Mouse (Mus musculus) midbrain, postnatal 0 days (tissue): ENCODE results near the gene Abl2. TPM values are rescaled to one million over a fixed set of nuclear protein-coding genes. Genes with fewer than 3 reads are reported as not detected.

ENCODE experiments used
- ATAC-seq: fragments of 200-750 bp; cut with Nextera tagmentation; 2 replicates; pipeline ENCODE4 v1.8.0; 2017; ENCODE audit warnings: moderate number of reproducible peaks, mild to moderate bottlenecking, moderate TSS enrichment, moderate library complexity; ENCODE audit not compliant: low FRiP score
- DNase-seq: peaks from one replicate; pipeline ENCODE4 v3.0.0-alpha.2; 2015; ENCODE audit warnings: low spot score
- H3K27ac ChIP-seq: fragments of 300-500 bp; sonication (generic); 2 replicates; pipeline ENCODE4 v1.5.1; 2014; ENCODE audit warnings: low read depth, mild to moderate bottlenecking, low read length, mixed read lengths
- H3K27me3 ChIP-seq: fragments of 300-500 bp; sonication (generic); 2 replicates; pipeline ENCODE4 v1.6.1; 2014; ENCODE audit warnings: low read length, control low read depth, mixed read lengths; ENCODE audit not compliant: insufficient read depth
- H3K36me3 ChIP-seq: fragments of 300-500 bp; sonication (generic); 2 replicates; pipeline ENCODE4 v1.6.1; 2014; ENCODE audit warnings: low read length, control low read depth, mixed read lengths; ENCODE audit not compliant: insufficient read depth
- H3K4me1 ChIP-seq: fragments of 300-500 bp; sonication (generic); 2 replicates; pipeline ENCODE4 v1.6.1; 2014; ENCODE audit warnings: mild to moderate bottlenecking, control low read depth, antibody characterized with exemption, low read length, mixed read lengths; ENCODE audit not compliant: insufficient read depth
- H3K4me2 ChIP-seq: fragments of 300-500 bp; sonication (generic); 2 replicates; pipeline ENCODE4 v1.6.1; 2014; ENCODE audit warnings: low read depth, mild to moderate bottlenecking, low read length, mixed read lengths; ENCODE audit not compliant: poor library complexity, severe bottlenecking
- H3K4me3 ChIP-seq: fragments of 300-500 bp; sonication (generic); 2 replicates; pipeline ENCODE4 v1.5.1; 2014; ENCODE audit warnings: low read depth, mild to moderate bottlenecking, low read length, moderate library complexity
- H3K9ac ChIP-seq: fragments of 300-500 bp; sonication (generic); replicated peaks from 2 replicates; pipeline ENCODE4 v1.6.1; 2014; ENCODE audit warnings: mild to moderate bottlenecking, low read length, moderate library complexity, mixed read lengths; ENCODE audit not compliant: poor library complexity, severe bottlenecking
- H3K9me3 ChIP-seq: fragments of 300-500 bp; sonication (generic); 2 replicates; pipeline ENCODE4 v1.6.1; 2016; ENCODE audit warnings: low read length, control low read depth
- CTCF ChIP-seq: IDR thresholded peaks from 2 replicates; pipeline ENCODE4 v1.5.1; 2016; ENCODE audit warnings: antibody characterized with exemption, mild to moderate bottlenecking
- WGBS: fragments of 180-500 bp; shearing (Covaris S2); extraction: QIAGEN DNeasy Blood & Tissue Kit; methylation state at CpG from one replicate; pipeline ENCODE4 v1.1.7; 2014; 5-methylcytosine and 5-hydroxymethylcytosine counted together
- polyA plus RNA-seq: library from polyadenylated mRNA; unstranded; fragments of >200 nt; fragmentation: Nextera tagmentation; extraction: Ambion mirVana; gene quantifications from 2 replicates; pipeline ENCODE4 v1.2.1, GENCODE M21; 2015
- total RNA-seq: library from RNA; depleted of rRNA; stranded (reverse); fragments of >200 nt; gene quantifications from 2 replicates; pipeline ENCODE4 v1.2.3, GENCODE M21; 2014

Abl2 gene
- total and polyA plus RNA-seq, 2 experiments from 2014 or later, result 4.7 to 25.9 TPM

DNA sequence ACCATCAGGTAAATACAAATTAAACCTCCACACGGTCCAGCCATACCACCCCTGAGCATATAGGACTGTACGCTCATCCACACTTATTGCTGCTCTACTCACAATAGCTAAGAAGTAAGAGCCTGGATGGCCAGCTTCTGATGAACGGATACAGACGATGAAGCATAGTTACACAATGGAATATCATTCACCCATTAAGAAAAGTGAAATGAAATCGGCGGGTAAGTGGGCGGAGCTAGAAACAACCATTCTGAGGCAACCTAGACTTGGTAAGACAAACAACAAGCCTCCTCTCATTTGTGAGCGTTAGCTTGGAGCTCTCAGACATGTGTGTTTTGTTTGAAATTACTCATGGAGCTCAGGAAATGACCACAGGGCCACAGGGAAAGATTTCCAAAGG lies 107.2 kb downstream of the Abl2 start:
- no peaks in the 10 kb centered on the region for H3K27me3 ChIP-seq
- no peak overlapping the region for H3K27ac ChIP-seq
- no peak for ATAC-seq
- H3K9me3 ChIP-seq, result no peaks in the 10 kb centered on the region
- no peak overlapping the region for H3K4me2 ChIP-seq
- H3K9ac ChIP-seq, result no peak overlapping the region
- TF ChIP-seq CTCF, result no peak
- 0 out of 2 replicates have a peak, but pooled peaks cover 3% of the 10 kb centered on the region for H3K4me1 ChIP-seq
- 91% methylated on average over 8 of the region's 8 CpGs for WGBS
- DNase-seq, result no peak
- H3K36me3 ChIP-seq, result no peaks in the 10 kb centered on the region
- no peak overlapping the region for H3K4me3 ChIP-seq

DNA sequence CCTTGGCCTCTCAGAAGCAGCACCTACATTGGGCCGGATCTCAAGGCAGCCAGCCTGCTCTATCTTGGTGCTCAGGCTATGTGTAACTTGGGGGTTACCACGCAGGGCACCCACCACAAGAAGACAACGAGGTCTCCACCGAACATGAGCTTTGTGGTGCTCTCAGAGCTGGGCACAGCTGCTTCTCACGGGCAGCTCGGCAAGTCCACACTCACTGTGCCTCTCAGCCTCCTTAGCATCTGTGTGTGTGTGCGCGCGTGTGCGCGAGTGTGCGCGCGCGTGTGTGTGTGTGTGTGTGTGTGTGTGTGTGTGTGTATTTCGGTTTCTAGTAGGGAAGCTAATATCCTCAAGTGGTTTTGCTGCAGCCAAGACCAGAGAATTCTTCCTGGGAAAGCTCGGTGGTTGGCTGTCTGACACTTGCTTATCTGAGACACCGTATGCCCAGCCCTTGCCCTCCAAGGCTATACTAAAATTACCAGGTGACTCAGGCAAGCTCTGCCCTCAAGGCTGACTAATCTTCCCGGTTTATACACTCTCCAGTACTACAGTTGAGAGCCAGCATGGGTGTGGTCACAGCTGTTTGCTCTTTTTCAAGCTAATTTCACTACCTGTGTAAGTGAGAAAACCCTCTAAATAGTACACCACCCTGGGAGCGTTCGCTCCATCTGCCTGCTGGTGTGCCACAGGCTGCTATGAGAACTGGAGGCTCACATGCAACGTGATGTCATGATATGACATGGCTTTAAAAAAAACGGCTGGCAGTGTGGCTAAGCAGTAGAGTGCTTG lies 108.7 kb downstream of the Abl2 start:
- Histone ChIP-seq H3K4me2 (no peak overlapping the region), H3K9ac (no peak overlapping the region), H3K4me1 (0 out of 2 replicates have a peak, but pooled peaks cover 3% of the 10 kb centered on the region), H3K9me3 (no peaks in the 10 kb centered on the region), H3K27me3 (no peaks in the 10 kb centered on the region), H3K27ac (no peak overlapping the region), H3K36me3 (no peaks in the 10 kb centered on the region), H3K4me3 (no peak overlapping the region)
- DNase-seq, result no peak
- 89% methylated on average over 23 of the region's 23 CpGs for WGBS
- no peak for TF ChIP-seq CTCF
- ATAC-seq, result no peak

DNA sequence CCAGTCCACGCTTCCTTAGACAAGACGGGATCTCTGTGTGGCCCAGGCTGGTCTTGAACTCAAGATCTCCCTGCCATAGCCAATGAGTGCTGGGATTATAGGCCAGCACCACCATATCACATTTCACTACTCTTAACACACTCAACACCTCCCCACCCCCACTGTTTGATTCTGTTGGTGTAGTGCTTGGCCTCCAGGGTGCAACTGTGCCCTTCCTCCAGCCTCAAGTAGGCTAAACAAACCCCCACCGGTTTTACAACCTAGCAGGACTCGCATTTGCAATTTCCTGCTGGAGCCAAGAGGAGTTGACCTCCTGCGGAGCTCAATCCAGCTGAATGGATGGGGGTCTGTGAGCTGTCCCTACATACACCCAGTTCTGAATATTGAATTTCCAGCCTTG lies 110.0 kb downstream of the Abl2 start:
- no peak for ATAC-seq

GRCm38 (mm10) chr1:156669208-156669983 lies 110.8 kb downstream of the Abl2 start:
- TF ChIP-seq CTCF, result no peak
- Histone ChIP-seq H3K4me2 (no peak overlapping the region), H3K36me3 (no peaks in the 10 kb centered on the region), H3K27ac (no peak overlapping the region), H3K9me3 (no peaks in the 10 kb centered on the region), H3K4me1 (peaks cover 10% of the 10 kb centered on the region; the same call in 1 of the 2 replicates), H3K4me3 (no peak overlapping the region), H3K27me3 (no peaks in the 10 kb centered on the region), H3K9ac (no peak overlapping the region)
- DNase-seq (no peak), ATAC-seq (no peak)
- 45% methylated on average over 11 of the region's 11 CpGs for WGBS

More for the DNA sequence above, 110.0 kb downstream of the Abl2 start:
- H3K9ac ChIP-seq, result no peak overlapping the region
- no peaks in the 10 kb centered on the region for H3K27me3 ChIP-seq
- H3K36me3 ChIP-seq, result no peaks in the 10 kb centered on the region
- H3K27ac ChIP-seq, result no peak overlapping the region
- H3K4me2 ChIP-seq, result no peak overlapping the region
- H3K9me3 ChIP-seq, result no peaks in the 10 kb centered on the region
- 32% methylated on average over 5 of the region's 5 CpGs for WGBS
- no peak for TF ChIP-seq CTCF
- H3K4me3 ChIP-seq, result no peak overlapping the region
- DNase-seq, result no peak
- 0 out of 2 replicates have a peak, but pooled peaks cover 3% of the 10 kb centered on the region for H3K4me1 ChIP-seq

GRCm38 (mm10) chr1:156671921-156672320 lies 113.3 kb downstream of the Abl2 start:
- Histone ChIP-seq H3K27ac (no peak overlapping the region), H3K4me2 (no peak overlapping the region), H3K36me3 (no peaks in the 10 kb centered on the region), H3K9me3 (no peaks in the 10 kb centered on the region), H3K9ac (no peak overlapping the region), H3K27me3 (no peaks in the 10 kb centered on the region), H3K4me1 (peaks cover 8% of the 10 kb centered on the region; the same call in 1 of the 2 replicates), H3K4me3 (no peak overlapping the region)
- TF ChIP-seq CTCF, result no peak
- no peak for ATAC-seq
- DNase-seq, result no peak
- WGBS, result 97% methylated on average over 3 of the region's 3 CpGs
